Mouse (Mus musculus) v-Abl transformed pro-B cells (cell line): ENCODE data around the gene St8sia1.

ENCODE experiments used
- in situ Hi-C, 2 experiments: fragments of 400-800 bp; cut with MboI; formaldehyde crosslinking; loops; one replicate each; pipeline ENCODE4 v1.15.1; 2025; ENCODE audit not compliant: unreplicated experiment in 2 of 2

St8sia1 gene

DNA sequence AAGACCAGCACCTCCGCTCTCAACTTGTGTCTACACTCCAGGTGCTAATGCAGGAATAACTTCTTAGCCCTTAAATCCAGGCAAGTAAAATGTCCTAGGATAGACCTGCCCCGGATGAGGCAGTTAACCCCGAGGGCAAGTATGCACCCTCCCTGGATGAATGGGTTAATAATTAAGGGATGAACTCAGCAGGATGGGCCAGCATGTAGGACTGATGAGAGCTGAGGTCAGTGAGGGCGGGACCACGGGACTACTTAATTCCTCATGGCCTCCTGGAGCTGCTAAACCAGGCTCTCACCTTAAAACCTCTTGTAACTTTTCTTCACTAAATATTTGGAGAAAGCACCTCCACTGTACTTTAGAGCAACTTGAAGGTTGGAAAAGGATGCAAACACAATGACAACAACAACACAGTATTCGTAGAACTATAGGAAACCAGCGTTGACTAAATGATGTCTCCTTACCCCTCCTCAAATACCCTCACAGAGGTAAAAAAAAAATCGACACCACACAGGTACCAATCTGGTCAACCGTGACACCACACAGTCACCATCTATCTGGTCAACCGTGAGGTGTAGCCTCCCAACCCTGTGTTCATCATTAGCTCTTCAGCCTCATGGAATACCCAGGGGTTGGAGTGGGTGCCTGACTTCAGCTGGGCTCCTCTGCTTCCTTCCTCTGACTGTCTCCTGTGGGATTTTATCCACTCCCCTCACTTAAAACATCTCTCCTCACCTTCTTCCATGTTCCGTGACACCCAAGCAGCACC lies 90.3 kb downstream of the St8sia1 start:
- in situ Hi-C loops = no loop called here

DNA sequence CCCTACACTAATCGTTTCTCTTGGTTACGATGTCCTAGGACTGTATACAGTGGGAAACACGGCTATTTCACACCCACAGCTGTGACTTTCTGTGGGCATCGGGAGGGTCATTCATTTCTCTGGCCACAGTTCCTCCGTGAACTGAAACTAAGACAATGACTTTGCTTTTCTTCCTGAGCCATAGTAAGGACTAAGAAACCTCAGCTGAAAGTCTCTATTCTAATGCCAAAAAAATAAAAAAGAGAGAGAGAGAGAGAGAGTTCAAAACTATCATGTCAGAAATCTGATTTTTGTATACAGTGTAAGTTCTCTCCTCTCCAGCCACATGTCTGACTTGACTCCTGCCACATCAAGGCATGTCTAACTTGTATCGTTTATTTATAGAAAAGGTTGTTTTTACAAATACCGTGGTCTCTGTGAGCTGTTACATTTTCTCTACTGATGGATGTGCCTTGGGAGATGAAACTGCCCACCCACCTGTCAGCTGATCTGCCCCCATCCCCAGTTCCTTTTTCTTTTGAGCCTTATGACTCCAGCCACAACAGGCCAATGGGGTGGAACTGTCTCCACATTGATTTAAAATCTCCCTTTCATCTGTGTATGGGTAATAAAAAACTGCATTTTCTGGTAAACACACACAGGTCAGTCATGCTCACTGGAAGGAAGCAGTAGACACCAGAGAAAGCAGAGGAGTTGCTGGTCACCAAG lies 94.4 kb downstream of the St8sia1 start:
- in situ Hi-C loops = no loop called here

DNA sequence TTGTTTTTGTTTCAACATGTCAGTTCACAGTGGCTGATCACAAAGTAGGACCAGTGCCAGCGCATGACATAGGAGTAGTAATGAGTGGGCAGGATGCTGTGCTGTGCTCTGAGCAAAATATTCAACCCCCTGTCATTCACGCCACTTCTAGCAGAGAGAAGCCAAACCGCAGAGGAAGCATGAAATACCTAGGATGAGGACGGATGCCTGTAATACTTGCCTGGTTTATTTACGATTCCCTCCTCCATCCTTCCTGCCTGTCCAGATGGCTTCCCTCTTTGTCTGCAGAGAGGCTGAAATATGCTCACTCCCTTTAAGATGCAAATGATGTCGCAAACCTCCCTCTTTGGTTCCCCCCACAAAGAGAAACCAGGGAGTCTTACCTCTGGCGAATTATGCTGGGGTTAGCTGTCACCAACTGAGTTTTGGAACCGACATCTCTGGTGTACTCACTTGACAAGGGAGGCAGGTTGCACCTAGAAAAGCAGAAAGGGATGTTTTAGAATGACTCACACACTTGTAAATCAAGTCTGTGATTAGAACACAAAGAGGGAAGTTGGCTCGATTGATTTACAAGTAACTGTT lies 96.7 kb downstream of the St8sia1 start:
- in situ Hi-C loops = no loop called here

DNA sequence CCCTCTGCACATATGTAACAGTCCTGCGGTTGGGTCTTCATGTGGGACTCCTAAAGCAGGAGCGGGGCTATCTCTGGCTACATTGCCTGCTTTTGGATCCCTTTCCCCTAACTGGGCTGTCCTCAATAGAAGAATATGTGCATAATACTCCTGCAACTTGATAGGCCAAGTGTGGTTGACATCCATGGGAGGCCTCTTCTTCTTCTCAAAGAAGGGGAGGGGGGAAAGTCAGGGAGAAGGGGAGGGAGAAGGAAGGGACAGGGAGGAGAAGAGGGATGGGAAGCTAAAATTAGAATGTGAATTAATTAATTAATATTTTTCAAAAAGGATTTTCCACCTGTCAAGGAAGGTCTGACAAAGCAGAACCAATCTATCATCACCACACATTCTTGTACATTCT lies 97.2 kb downstream of the St8sia1 start:
- in situ Hi-C loops = no loop called here

DNA sequence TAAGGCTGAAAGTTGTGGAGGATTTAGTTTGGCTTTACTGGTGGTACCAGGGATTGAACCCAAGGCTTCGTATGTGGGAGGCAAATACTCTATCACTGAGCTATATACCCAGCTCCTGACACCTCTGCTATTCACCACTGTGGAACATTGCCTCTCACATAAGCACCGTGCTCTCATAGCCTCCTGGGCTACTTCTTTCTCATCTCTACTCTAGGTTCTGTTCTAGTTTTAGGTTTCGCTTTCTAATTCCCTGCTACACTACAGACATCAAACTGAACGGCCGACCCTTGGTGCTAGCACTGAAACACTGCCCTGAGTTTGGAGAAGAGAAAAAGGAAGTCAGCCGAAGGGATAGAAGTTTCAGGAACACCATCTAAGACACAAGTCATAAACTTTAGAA lies 99.1 kb downstream of the St8sia1 start:
- in situ Hi-C loops = no loop called here

DNA sequence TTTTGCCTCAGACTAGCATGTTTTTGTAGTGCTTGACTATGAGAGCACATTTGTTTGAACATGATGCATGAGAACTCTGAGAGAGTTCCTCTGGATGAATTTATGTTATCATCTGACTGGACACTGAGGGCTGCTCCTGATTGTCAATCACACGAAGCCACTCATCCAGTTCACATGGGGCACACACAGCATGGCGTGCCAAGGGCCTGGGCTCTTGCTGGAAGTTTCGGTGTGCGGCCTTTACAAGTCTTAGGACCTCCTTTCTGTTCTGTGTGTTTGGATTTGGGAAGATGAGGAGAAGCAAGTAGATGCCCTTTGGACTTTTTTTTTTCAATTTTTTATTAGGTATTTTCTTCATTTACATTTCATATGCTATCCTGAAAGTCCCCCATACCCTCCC lies 100.4 kb downstream of the St8sia1 start:
- in situ Hi-C loops = no loop called here

DNA sequence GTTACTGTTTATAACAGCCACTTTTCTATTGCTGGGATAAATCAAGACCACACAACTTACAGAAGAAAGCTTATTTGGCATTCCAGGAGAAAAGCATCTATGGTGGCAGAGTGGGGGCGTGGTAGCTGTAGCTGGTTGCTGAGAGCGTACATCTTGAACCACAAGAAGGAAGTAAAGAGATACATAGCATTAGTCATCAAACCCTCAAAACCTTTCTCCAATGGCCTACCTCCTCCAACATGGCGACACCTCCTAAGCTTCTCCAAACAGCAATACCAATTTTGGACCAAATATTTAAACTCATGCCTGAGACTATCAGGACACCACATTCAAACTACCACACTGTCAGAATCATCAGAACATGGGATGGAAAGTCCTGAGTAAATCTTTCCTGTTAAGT lies 102.0 kb downstream of the St8sia1 start:
- in situ Hi-C loops = no loop called here

DNA sequence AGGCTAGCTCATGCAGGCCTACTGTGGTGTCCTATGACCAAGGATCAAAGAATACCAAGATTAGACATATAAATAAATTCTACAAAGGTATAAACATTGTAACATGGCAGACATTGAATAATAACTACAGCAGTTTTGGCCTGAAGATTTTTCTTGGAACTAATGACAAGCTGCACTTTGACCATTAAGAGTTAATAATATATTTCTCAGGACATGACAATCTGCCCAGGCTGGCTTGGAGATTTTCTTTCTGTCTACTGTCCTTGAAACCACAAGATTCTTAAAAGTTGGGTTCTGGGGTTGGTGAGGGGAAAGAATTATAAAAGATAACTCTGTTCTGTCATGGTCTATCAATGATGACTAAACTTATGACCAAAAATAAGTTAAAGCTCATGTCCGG lies 103.9 kb downstream of the St8sia1 start:
- in situ Hi-C loops = no loop called here

DNA sequence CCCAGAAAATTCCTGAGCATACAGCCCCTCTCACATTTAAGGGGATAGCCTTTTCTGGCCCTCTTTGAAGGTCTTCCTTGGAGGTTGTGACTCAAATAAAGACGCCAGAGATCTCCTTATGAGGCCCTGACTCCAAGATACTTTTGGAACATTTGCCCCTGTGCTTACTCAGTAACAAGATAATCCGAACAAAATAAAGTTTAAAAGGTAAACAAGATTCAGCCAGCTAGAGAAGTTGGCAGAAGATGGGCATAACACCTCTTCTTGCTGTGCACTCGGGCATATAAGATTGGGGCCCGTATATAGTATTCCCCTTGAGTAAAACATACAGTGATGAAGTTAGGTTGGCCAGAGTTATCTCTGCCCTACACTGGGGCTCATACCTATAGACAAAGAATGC lies 104.3 kb downstream of the St8sia1 start:
- in situ Hi-C loops = no loop called here

DNA sequence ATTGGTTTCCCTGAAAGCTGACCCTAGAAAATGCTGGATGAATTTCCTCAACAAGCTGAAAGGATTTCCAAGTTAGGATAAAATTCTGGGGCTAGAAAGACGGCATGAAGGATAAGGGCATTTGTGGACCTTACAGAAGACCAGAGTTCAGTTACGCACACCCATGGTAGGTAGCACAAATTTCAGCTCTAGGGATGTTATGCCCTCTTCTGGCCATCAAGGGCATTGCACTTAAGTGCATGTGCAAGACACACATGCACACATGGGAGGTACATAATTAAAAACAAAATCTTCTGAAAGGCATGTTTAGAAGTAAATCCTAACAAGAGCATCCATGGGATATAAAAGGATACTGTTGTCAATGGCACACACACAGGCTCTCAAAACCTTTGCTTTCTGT lies 105.3 kb downstream of the St8sia1 start:
- in situ Hi-C loops = no loop called here

DNA sequence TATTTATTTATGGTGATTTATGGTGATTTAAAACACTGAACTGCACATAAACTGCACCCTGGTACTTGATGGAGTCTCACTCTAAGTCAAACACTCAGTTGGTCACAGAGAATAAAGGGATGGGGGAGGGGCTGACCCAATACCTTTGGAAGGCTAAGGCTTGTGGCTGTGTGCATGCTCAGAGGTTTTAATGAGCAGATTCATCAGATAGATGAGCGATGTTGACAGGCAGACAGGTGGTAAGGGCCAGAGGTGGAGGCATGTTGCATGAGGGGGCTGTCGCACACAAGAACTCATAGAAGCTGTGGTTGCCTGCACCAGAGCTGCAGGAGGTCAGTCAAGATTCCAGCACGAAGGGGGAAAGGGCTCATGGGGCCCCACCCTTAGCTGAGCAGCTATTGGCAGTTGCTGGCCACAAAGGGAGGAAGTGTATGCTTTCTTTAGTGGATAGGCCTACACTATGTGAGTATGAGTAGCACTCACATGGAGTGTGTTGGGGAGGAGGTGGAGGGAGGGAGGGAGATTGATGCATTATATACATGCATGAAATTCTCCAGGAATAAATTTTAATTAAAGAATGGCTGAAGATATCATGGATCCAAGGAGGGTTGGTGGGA lies 107.9 kb downstream of the St8sia1 start:
- in situ Hi-C loops = no loop called here

DNA sequence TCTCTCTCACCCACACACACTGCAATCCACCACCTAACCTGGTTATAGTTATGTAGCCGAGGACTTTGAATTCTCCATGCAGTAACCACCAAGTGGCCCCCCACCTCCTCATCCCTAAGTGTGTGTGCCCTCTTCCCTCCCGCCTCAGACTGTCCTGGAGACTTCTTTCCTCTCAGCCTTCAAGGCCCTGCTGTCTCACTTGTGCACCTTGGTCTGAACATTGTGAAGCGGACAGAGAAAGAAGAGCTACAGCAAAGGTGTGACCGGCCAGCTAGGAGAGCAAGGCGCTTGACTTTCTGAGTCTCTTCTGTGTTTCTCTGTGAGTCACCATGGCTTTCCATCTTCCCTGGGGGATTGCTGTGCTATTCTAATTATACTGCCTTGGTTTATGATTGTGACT lies 108.5 kb downstream of the St8sia1 start:
- in situ Hi-C loops = no loop called here

DNA sequence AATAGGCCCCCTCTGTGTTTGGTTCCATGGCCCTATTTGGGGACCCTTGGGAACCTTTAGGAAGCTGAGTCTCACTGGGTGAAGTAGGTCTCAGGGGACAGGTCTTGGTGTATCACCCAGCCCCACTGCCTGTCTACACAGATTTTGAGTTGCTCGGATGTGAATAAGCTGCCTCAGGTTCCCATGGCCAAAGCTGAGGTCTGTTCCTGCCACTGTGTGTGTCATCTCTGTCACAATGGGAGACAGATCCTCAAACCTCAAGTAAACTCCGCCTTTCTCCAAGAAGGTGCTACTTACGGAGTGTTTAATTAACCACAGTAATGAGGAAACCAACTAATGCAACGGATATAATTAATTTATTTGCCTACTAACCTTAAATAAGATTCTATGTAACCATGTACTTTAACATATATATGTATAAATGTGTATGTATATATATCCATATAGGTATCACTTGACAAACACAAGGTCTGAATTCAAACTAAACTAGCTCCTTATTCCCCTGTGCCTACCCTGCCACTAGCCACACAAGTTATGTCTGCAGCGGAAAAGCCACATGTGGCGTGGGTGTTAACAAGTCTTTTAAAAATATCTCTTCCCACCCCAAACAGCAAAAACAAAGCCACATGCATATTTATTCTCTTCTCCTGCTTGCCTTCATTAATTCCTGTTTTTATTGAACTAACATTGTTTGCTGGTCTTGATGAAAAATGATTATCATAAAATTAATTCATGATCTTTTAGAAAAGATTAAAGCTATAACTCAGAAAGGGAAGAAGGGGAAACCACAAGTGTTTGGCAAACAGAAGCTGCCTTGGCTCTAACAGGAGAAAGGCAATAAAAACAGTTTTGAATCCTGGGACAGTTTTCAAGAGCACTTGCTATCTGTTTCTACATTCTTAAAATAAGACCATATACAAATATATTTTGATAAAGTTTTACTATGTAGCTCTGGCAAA lies 111.6 kb downstream of the St8sia1 start:
- in situ Hi-C loops = no loop called here

DNA sequence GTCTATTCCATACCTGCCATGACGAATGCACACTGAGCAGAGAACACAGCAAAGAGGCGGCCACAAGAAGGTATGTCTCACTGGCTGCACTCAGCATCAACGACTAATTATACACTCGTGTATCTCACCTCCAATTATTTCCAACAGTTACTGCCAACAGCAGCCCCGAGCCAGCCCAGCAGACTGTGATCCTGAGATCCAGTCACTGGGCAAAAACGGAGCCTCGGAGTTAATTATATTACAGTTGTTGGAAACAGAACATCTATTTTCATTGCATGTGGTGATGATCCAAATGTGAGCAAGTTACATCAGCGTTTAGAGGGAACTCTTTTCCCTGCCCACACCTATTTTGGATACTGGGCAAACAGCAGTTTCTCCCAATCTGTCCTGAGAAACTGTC lies 113.8 kb downstream of the St8sia1 start:
- in situ Hi-C loops = no loop called here

DNA sequence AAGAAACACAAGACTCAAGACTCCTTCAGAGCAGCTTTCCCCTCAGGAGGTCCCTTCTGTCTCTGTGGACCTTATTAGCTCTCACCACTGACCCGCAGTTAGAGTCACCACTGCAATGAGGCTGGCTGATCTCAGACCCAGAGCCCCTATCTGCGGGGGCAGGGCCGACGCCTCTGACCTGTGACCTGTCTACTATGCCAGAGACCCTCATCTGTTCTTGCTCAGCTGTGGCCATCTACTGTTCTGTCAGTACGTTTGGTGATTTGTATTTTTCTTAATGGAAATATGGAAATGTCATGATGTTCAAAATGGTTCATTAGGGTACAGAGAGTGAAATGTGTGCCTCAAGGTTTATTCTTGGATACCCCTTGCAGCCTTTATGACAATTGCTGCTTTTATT lies 114.9 kb downstream of the St8sia1 start:
- in situ Hi-C loops = no loop called here

DNA sequence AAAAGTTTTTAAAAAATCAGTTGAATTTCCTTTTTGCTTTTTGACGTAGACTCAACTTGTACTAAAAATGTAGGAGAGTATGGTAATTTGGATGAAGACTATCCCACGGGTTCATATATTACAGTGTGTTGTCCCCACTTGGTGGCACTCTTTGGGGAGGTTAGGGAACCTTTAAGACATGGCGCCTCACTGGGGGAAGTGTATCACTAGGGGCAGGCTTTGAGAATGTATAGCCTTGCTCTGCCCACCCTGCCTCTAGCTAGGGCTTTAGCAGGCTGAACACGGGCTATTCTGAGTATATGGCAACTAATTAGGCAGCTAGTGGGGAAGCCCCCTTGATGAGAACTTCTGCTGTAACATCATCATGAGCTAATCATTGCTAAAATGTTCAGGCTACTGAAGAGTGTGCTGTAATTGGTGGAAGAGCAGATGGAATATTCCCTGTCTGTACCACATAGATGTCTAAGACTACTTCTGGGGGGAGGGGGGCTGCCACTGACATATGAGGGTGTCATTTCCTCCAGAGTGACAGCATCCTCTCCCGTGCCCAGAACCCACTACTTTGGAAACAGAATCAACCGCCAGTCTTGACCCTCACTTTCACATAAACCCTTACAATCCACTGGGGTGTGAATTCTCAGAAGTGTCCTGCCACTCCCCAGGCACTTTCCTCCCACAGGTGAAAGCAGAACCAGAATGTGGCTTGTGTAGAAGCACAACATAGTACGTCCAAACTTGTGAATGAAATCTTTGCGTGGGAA lies 116.2 kb downstream of the St8sia1 start:
- in situ Hi-C loops = no loop called here

DNA sequence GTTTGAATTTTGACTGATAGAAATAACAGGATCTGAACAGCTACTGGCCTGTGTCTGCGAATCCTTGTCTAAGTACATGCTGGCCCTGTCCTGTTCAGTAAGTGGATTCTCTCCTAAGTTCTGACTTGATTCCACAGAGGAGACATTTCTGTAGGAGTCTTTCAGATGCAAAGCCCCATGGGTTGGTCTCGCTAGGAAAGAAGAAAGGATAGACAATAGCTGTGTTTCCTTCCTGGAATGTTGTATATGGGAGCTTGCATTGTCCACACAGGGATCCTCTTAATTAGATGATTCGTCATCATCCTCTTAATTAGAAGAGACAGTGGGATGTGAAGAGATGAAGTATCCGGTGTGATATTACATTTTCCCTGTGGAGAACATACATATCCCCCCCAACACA lies 117.4 kb downstream of the St8sia1 start:
- in situ Hi-C loops = no loop called here

DNA sequence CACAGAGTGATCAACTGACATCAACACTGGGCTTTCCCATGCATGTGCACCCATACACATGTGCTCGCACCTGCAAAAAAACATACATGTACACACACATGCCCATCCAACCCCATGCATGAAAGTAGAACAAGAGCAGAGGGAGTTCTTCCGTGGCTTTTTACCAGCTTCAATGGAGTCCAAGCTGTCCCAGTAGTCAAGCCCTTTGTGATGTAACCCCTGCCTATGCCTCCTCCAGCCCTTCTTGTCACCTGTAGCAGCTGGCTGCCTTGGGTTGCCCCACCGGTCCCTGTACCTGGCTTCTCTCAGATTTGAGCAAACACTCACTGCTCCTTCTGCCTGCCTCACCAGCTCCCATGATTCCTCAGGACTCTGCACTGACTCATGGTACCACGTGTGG lies 119.2 kb downstream of the St8sia1 start:
- in situ Hi-C loops = no loop called here

DNA sequence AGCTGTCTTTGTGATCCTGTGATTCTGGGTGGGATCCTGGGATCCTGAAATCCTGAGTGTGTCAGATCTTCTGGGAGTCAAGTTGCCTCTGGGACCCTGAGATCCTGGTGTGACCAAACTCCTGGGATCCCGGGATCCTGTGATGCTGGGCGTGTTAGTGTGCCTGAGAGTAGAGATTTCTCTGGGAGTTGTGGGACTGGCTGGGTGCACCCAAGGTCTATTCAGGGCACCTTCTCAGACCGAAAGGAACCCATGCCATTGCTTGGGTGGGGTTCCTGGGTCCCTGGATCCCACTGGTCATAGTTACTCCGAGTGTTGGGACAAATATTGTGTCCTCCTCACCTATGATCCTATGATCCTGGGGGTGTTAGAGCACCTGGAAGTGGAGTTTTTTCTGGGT lies 120.2 kb downstream of the St8sia1 start:
- in situ Hi-C loops = no loop called here

DNA sequence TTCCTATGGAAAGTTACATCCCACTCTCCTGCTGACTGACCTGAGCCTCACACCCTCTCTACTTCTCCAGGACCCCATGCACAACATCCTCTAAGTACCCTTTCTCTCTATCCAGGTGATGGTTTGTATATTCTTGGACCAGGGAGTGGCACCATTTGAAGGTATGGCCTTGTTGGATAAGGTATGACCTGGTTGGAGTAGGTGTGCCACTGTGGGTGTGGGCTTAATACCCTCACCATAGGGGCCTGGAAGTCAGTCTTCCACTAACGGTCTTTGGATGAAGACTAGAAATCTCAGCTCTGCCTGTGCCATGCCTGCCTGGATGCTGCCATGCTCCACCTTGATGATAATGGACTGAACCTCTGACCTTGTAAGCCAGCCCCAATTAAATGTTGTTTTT lies 125.8 kb downstream of the St8sia1 start:
- in situ Hi-C loops = no loop called here
